Mouse (Mus musculus): ENCODE measurements around the gene Tas2r130.
"Not testable (repeated sequence)": the region's sequence is repeated elsewhere in the genome, so short reads cannot be mapped to it uniquely, and the experiment has no call there.

Gene Tas2r130

GRCm38 (mm10) chr6:131630812-131631211 is at the start of gene Tas2r130:
TSS of gene Tas2r130 (minus strand) at chr6:131630912.
- no peak for DNase-seq (ENCODE audit: low spot score)

GRCm38 (mm10) chr6:131678786-131679185 is 48.1 kb upstream of the Tas2r130 start, which contains the start of gene Tas2r106:
TSS of gene Tas2r106 (minus strand) at chr6:131678886.
- no peak for DNase-seq (ENCODE audit: low spot score)

GRCm38 (mm10) chr6:131660049-131660448 is 29.3 kb upstream of the Tas2r130 start, which contains the start of gene Tas2r107:
TSS of gene Tas2r107 (minus strand) at chr6:131660149.
- no peak for DNase-seq (ENCODE audit: low spot score)

- DNase-seq (ENCODE audit: low spot score), result not testable (repeated sequence)
Observed at GRCm38 (mm10) chr6:131609956-131610355, 20.8 kb downstream of the Tas2r130 start.

GRCm38 (mm10) chr6:131604821-131605220 is 25.9 kb downstream of the Tas2r130 start:
- no peak for DNase-seq (ENCODE audit: low spot score)
